Mouse (Mus musculus) MEL (cell line): ENCODE results near the gene Rasl11a. TPM values are rescaled to one million over a fixed set of nuclear protein-coding genes. Genes with fewer than 3 reads are reported as not detected.
A peak's percentile ranks its signal among the peaks of the same experiment; 100 is the strongest.

Experiments used
- DNase-seq: peaks from one replicate; pipeline ENCODE4 v3.0.0; 2011; ENCODE audit warnings: low read depth, low spot score
- H3K27ac ChIP-seq: 2 replicates; pipeline ENCODE4 v1.5.1; 2012; ENCODE audit warnings: low read depth, mild to moderate bottlenecking, control low read depth, low read length, moderate library complexity; ENCODE audit not compliant: control insufficient read depth
- H3K27me3 ChIP-seq, 2 experiments: fragments of 150-350 bp in 1 of 2; sonication (generic) in 1 of 2; 2 replicates each; pipeline ENCODE4 v1.6.1; 2012; ENCODE audit warnings: low read length in 2 of 2, mild to moderate bottlenecking in 2 of 2, improper control_type of control experiment in 1 of 2, moderate library complexity in 1 of 2; ENCODE audit not compliant: insufficient read depth in 2 of 2, control insufficient read depth in 1 of 2
- H3K36me3 ChIP-seq, 2 experiments: 2 replicates each; pipeline ENCODE4 v1.6.1; 2012 to 2014; ENCODE audit warnings: low read length in 2 of 2, improper control_type of control experiment in 1 of 2, inconsistent platforms in 1 of 2, mild to moderate bottlenecking in 1 of 2; ENCODE audit not compliant: insufficient read depth in 2 of 2, control insufficient read depth in 1 of 2
- H3K4me1 ChIP-seq, 2 experiments: fragments of 150-350 bp in 1 of 2; sonication (generic) in 1 of 2; 2 replicates each; pipeline ENCODE4 v1.6.1; 2012; ENCODE audit warnings: low read length in 2 of 2, improper control_type of control experiment in 1 of 2, mild to moderate bottlenecking in 1 of 2; ENCODE audit not compliant: insufficient read depth in 2 of 2, control insufficient read depth in 1 of 2
- H3K4me3 ChIP-seq, 2 experiments: fragments of 150-350 bp in 1 of 2; sonication (generic) in 1 of 2; 2 replicates each; pipeline ENCODE4 v1.5.1; 2012; ENCODE audit warnings: low read depth in 2 of 2, low read length in 2 of 2, mild to moderate bottlenecking in 2 of 2, moderate library complexity in 2 of 2, control low read depth in 1 of 2, improper control_type of control experiment in 1 of 2; ENCODE audit not compliant: control insufficient read depth in 1 of 2, insufficient read depth in 1 of 2
- H3K79me2 ChIP-seq: 2 replicates; pipeline ENCODE4 v1.6.1; 2012; ENCODE audit warnings: mild to moderate bottlenecking, low read length, moderate library complexity; ENCODE audit not compliant: control insufficient read depth, poor library complexity, insufficient read depth
- H3K9ac ChIP-seq: 2 replicates; pipeline ENCODE4 v1.6.1; 2012; ENCODE audit warnings: low read depth, mild to moderate bottlenecking, control low read depth, low read length, moderate library complexity; ENCODE audit not compliant: control insufficient read depth, poor library complexity, severe bottlenecking
- H3K9me3 ChIP-seq: fragments of 150-350 bp; sonication (generic); replicated peaks from 2 replicates; pipeline ENCODE4 v1.6.1; 2012; ENCODE audit warnings: mild to moderate bottlenecking, low read length, improper control_type of control experiment, moderate library complexity; ENCODE audit not compliant: insufficient read depth
- BHLHE40 ChIP-seq: IDR thresholded peaks from 2 replicates; pipeline ENCODE4 v1.6.1; 2012; ENCODE audit warnings: low read depth, mild to moderate bottlenecking, inconsistent platforms, low read length, improper control_type of control experiment, borderline replicate concordance
- CHD2 ChIP-seq: IDR thresholded peaks from 2 replicates; pipeline ENCODE4 v1.6.1; 2011; ENCODE audit warnings: low read length, improper control_type of control experiment
- ETS1 ChIP-seq: IDR thresholded peaks from 2 replicates; pipeline ENCODE4 v1.6.1; 2012; ENCODE audit warnings: low read depth, mild to moderate bottlenecking, inconsistent platforms, low read length, improper control_type of control experiment, moderate library complexity
- GABPA ChIP-seq: IDR thresholded peaks from 2 replicates; pipeline ENCODE4 v1.6.1; 2012; ENCODE audit warnings: low read depth, mild to moderate bottlenecking, inconsistent platforms, low read length, improper control_type of control experiment, moderate library complexity
- GATA1 ChIP-seq: IDR thresholded peaks from 2 replicates; pipeline ENCODE4 v1.6.1; 2011; ENCODE audit warnings: low read depth, low read length, improper control_type of control experiment
- HCFC1 ChIP-seq: IDR thresholded peaks from 2 replicates; pipeline ENCODE4 v1.6.1; 2012; ENCODE audit warnings: low read depth, mild to moderate bottlenecking, inconsistent platforms, low read length, improper control_type of control experiment, moderate library complexity
- KAT2A ChIP-seq: conservative IDR thresholded peaks from 2 replicates; pipeline ENCODE4 v1.6.1; 2012; ENCODE audit warnings: low read depth, low read length, improper control_type of control experiment, inconsistent platforms
- MAX ChIP-seq: IDR thresholded peaks from 2 replicates; pipeline ENCODE4 v1.6.1; 2011; ENCODE audit warnings: low read length, improper control_type of control experiment
- MYB ChIP-seq: IDR thresholded peaks from 2 replicates; pipeline ENCODE4 v1.6.1; 2011; ENCODE audit warnings: mild to moderate bottlenecking, low read depth, low read length, improper control_type of control experiment
- MYC ChIP-seq: IDR thresholded peaks from 2 replicates; pipeline ENCODE4 v1.6.1; 2011; ENCODE audit warnings: low read depth, mild to moderate bottlenecking, low read length, improper control_type of control experiment, moderate library complexity
- NRF1 ChIP-seq: IDR thresholded peaks from 2 replicates; pipeline ENCODE4 v1.6.1; 2014; ENCODE audit warnings: low read depth, mild to moderate bottlenecking, inconsistent platforms, low read length, improper control_type of control experiment, moderate library complexity; ENCODE audit not compliant: poor library complexity, insufficient read depth, severe bottlenecking
- POLR2AphosphoS2 ChIP-seq: IDR thresholded peaks from 2 replicates; pipeline ENCODE4 v1.6.1; 2011; ENCODE audit warnings: low read length, improper control_type of control experiment
- RCOR1 ChIP-seq: IDR thresholded peaks from 2 replicates; pipeline ENCODE4 v1.6.1; 2012; ENCODE audit warnings: low read depth, mild to moderate bottlenecking, inconsistent platforms, low read length, improper control_type of control experiment
- TAL1 ChIP-seq: IDR thresholded peaks from 2 replicates; pipeline ENCODE4 v1.6.1; 2012; ENCODE audit warnings: mild to moderate bottlenecking, inconsistent platforms, low read length, moderate library complexity, mixed read lengths
- TBP ChIP-seq: IDR thresholded peaks from 2 replicates; pipeline ENCODE4 v1.8.0; 2011; ENCODE audit warnings: low read depth, low read length, improper control_type of control experiment
- UBTF ChIP-seq: IDR thresholded peaks from 2 replicates; pipeline ENCODE4 v1.6.1; 2012; ENCODE audit warnings: low read depth, mild to moderate bottlenecking, inconsistent platforms, low read length, improper control_type of control experiment, moderate library complexity, borderline replicate concordance; ENCODE audit not compliant: insufficient read depth
- USF1 ChIP-seq: IDR thresholded peaks from 2 replicates; pipeline ENCODE4 v1.6.1; 2014; ENCODE audit warnings: low read depth, mild to moderate bottlenecking, inconsistent platforms, low read length, improper control_type of control experiment, moderate library complexity
- USF2 ChIP-seq, 2 experiments: IDR thresholded peaks; 2 replicates each; pipeline ENCODE4 v1.6.1; 2011 to 2012; ENCODE audit warnings: improper control_type of control experiment in 2 of 2, low read length in 2 of 2, borderline replicate concordance in 1 of 2, inconsistent platforms in 1 of 2, low read depth in 1 of 2, mild to moderate bottlenecking in 1 of 2; ENCODE audit not compliant: insufficient read depth in 1 of 2
- ZMIZ1 ChIP-seq: IDR thresholded peaks from 2 replicates; pipeline ENCODE4 v1.6.1; 2012; ENCODE audit warnings: low read depth, mild to moderate bottlenecking, inconsistent platforms, low read length, improper control_type of control experiment, moderate library complexity
- ZNF384 ChIP-seq: IDR thresholded peaks from 2 replicates; pipeline ENCODE4 v1.6.1; 2012; ENCODE audit warnings: low read depth, mild to moderate bottlenecking, inconsistent platforms, low read length, improper control_type of control experiment
- polyA plus RNA-seq, 2 experiments: library from polyadenylated mRNA; stranded (reverse) in 1 of 2; unstranded in 1 of 2; fragments of >175 nt in 1 of 2; fragments of >200 nt in 1 of 2; gene quantifications; 2 replicates each; pipeline versions ENCODE4 v1.2.1 to v1.2.4; 2012; ENCODE audit warnings: low replicate concordance in 2 of 2, low read depth in 1 of 2; ENCODE audit not compliant: insufficient read length in 2 of 2, insufficient read depth in 1 of 2, missing spikeins in 1 of 2
- total RNA-seq: library from RNA; depleted of rRNA; stranded (reverse); fragments of 300-350 nt; gene quantifications from 2 replicates; pipeline ENCODE4 v1.2.3, GENCODE M21; 2012; rRNA removed

The Rasl11a gene
- total RNA-seq (1.1 and 1.7 TPM in 2 replicates), polyA plus RNA-seq (1 to 10 TPM in 1 of 2 experiments, not detected in 1; 2.3 TPM)

DNA sequence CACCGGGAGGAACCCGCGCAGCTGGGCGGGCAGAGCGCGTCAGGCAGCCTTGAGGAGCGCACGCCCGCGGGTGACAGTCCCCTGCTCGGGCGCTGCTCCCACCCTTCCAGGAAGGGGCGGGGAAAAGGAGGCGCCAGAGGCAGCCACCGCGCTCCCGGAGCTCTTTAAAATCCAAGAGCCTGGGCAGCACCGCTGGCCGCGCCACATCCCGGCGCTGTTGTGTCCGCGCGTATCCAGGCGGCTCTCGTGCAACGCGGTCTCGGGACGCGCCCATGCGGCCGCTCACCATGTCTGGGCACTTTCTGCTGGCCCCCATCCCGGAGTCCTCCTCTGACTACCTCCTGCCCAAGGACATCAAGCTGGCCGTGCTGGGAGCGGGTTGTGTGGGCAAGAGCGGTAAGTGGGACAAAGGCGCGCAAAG is at the start of gene Rasl11a:
Gene Rasl11a (plus strand): TSS at position 127 of the 421 bp plus-strand sequence.
- Histone ChIP-seq H3K4me1 (peaks cover 0 to 3% of the 10 kb centered on the region in 2 experiments; a peak in 2 of 4 replicates), H3K4me3 (peak within 1 kb of the TSS; percentile 46 to 48), H3K27ac (no peak within 1 kb of the TSS), H3K79me2 (no peaks in the 10 kb centered on the region), H3K9me3 (no peaks in the 10 kb centered on the region), H3K9ac (peak within 1 kb of the TSS; percentile 49), H3K36me3 (no peaks in the 10 kb centered on the region; a peak in 1 of 4 replicates), H3K27me3 (no peaks in the 10 kb centered on the region)
- DNase-seq: peak; percentile 63
- TF ChIP-seq USF1 (no peak), MYB (no peak), NRF1 (no peak), ZNF384 (no peak), USF2 (IDR thresholded peaks at IDR 0.05; ENCODE audit: borderline replicate concordance in 1 of 2, insufficient read depth in 1 of 2, low read depth in 1 of 2, low read length in 2 of 2) (no peak), RCOR1 (no peak), MYC (no peak), POLR2AphosphoS2 (no peak)

DNA sequence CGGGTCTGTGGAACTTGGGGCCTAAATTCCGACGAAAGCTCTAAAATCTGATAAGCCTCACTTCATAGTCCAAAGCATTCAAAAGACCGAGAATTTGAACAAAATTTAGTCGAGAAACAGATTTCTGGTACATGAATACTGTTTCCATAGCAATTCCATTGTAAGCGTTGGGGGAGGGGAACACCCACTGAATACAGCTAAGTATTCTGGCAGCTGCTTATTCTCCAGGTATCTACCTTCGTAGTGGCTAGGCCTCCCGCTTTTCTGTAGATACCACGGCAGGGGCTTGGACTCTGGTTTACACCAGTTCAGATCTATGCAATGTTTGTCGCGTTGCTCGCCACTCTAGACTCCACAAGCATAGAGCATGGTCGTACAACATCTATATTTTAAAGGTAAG is 49.1 kb upstream of the Rasl11a start:
- no peak for DNase-seq
- Histone ChIP-seq H3K4me1 (peaks cover 4 to 21% of the 10 kb centered on the region in 2 experiments), H3K79me2 (peaks cover 32% of the 10 kb centered on the region), H3K9me3 (no peaks in the 10 kb centered on the region), H3K27me3 (no peaks in the 10 kb centered on the region), H3K9ac (no peak overlapping the region), H3K27ac (no peak overlapping the region), H3K36me3 (peaks cover 0 to 7% of the 10 kb centered on the region in 2 experiments; a peak in 2 of 4 replicates), H3K4me3 (no peak overlapping the region)
- no peak for TF ChIP-seq KAT2A
- TF ChIP-seq USF2 (IDR thresholded peaks at IDR 0.05; ENCODE audit: borderline replicate concordance in 1 of 2, insufficient read depth in 1 of 2, low read depth in 1 of 2, low read length in 2 of 2): no peak
- no peak for TF ChIP-seq TBP
- no peak for TF ChIP-seq GATA1
- TF ChIP-seq GABPA: no peak
- TF ChIP-seq CHD2: no peak
- no peak for TF ChIP-seq UBTF
- TF ChIP-seq RCOR1: no peak
- TF ChIP-seq ETS1: no peak
- TF ChIP-seq HCFC1: no peak
- no peak for TF ChIP-seq ZNF384
- TF ChIP-seq ZMIZ1: no peak
- no peak for TF ChIP-seq BHLHE40
- TF ChIP-seq MAX: no peak
- no peak for TF ChIP-seq TAL1
